Mouse (Mus musculus): ENCODE data around the gene Gm9844. TPM values are rescaled to one million over a fixed set of nuclear protein-coding genes. Genes with fewer than 3 reads are reported as not detected.

The Gm9844 gene
- polyA plus RNA-seq, 3 experiments from 2014 or later, result 14.1 to 61.2 (median 46.0) TPM

- no peak for ATAC-seq
Observed at GRCm38 (mm10) chr7:24902264-24902629, 40.2 kb downstream of the Gm9844 start.

- ATAC-seq, result peak; percentile 11
Observed at GRCm38 (mm10) chr7:24902630-24903443, 40.8 kb downstream of the Gm9844 start, which contains the start of gene Arhgef1. Arhgef1 (plus strand) TSS chr7:24902912.

- no peak for ATAC-seq
Observed at GRCm38 (mm10) chr7:24903444-24903825, 41.4 kb downstream of the Gm9844 start.

GRCm38 (mm10) chr7:24904070-24904483 is 42.1 kb downstream of the Gm9844 start:
- peak; percentile 75 for ATAC-seq

- no peak for ATAC-seq
Observed at GRCm38 (mm10) chr7:24904936-24905335, 42.9 kb downstream of the Gm9844 start.

GRCm38 (mm10) chr7:24906551-24906950 is 44.5 kb downstream of the Gm9844 start:
- no peak for ATAC-seq

GRCm38 (mm10) chr7:24907211-24907748 is 45.3 kb downstream of the Gm9844 start:
- ATAC-seq, result peak; percentile 77

Other genes starting within 250 kb of the Gm9844 start
- not detected for gene Lypd3, start 225.7 kb upstream of the Gm9844 start, polyA plus RNA-seq (2017; shearing (Covaris generic))
- not detected for gene Tex101, start 185.5 kb upstream of the Gm9844 start, polyA plus RNA-seq (2017; shearing (Covaris generic))
- gene BC049730, start 153.0 kb upstream of the Gm9844 start, polyA plus RNA-seq (2017; shearing (Covaris generic)), result not detected
- gene Gm4763, start 135.3 kb upstream of the Gm9844 start, polyA plus RNA-seq (2017; shearing (Covaris generic)), result not detected
- gene Cd177, start 101.9 kb upstream of the Gm9844 start, polyA plus RNA-seq (2017; shearing (Covaris generic)), result not detected
- gene Ceacam10, start 85.0 kb upstream of the Gm9844 start, polyA plus RNA-seq (2017; shearing (Covaris generic)), result not detected
- gene Lypd4, start 7.7 kb downstream of the Gm9844 start, polyA plus RNA-seq (2017; shearing (Covaris generic)), result not detected
- not detected for gene Dmrtc2, start 7.8 kb downstream of the Gm9844 start, polyA plus RNA-seq (2017; shearing (Covaris generic))
- over 10,000 TPM in 2 of 3 experiments, 1,000 to 10,000 TPM in 1; 7,402 to 12,964 (median 12,716) TPM for gene Rps19, start 22.2 kb downstream of the Gm9844 start, polyA plus RNA-seq (2017; shearing (Covaris generic))
- gene Cd79a, start 35.2 kb downstream of the Gm9844 start, polyA plus RNA-seq (2017; shearing (Covaris generic)), result 10 to 100 TPM in 2 of 3 experiments, 1 to 10 TPM in 1; 2.2 to 13.5 (median 10.8) TPM
- 100 to 1,000 TPM; 112 to 198 (median 176) TPM for gene Arhgef1, start 40.7 kb downstream of the Gm9844 start, polyA plus RNA-seq (2017; shearing (Covaris generic))
- not detected for gene Gm4881, start 82.3 kb downstream of the Gm9844 start, polyA plus RNA-seq (2017; shearing (Covaris generic))
- gene Rabac1, start 110.5 kb downstream of the Gm9844 start, polyA plus RNA-seq (2017; shearing (Covaris generic)), result 100 to 1,000 TPM; 119 to 244 (median 236) TPM
- 1 to 10 TPM in 2 of 3 experiments, under 1 TPM in 1; 0.62 to 3.6 (median 3.4) TPM for gene Atp1a3, start 143.7 kb downstream of the Gm9844 start, polyA plus RNA-seq (2017; shearing (Covaris generic))
- gene Grik5, start 210.1 kb downstream of the Gm9844 start, polyA plus RNA-seq (2017; shearing (Covaris generic)), result 1 to 10 TPM; 3.1 to 4.9 (median 3.2) TPM
- 10 to 100 TPM in 2 of 3 experiments, 1 to 10 TPM in 1; 8.9 to 11.3 (median 11.3) TPM for gene Zfp574, start 210.4 kb downstream of the Gm9844 start, polyA plus RNA-seq (2017; shearing (Covaris generic))

All from inflammation-experienced regulatory T-cells, adult 6 months (primary cell).